ENCODE assay signal across 8 mouse cellular contexts in genomic region chr13:43481859-43482245, GRCm38 (mm10). TPM values are rescaled to one million over a fixed set of nuclear protein-coding genes. Genes with fewer than 3 reads are reported as not detected.
A peak's percentile ranks its signal among the peaks of the same experiment; 100 is the strongest.
DNase-seq lines count a peak whose midpoint lies in the region; ATAC-seq lines count a peak whose summit lies in the region.

No protein-coding gene starts in this region.

- H3K27me3 ChIP-seq in forebrain, embryonic 10.5 days (ENCODE audit: poor library complexity, severe bottlenecking) = peaks cover 11% of the 10 kb centered on the region; the same call in 1 of the 2 replicates
- H3K27me3 ChIP-seq in kidney, embryonic 16.5 days (ENCODE audit: insufficient read depth, low read length) = no peaks in the 10 kb centered on the region
- no peaks in the 10 kb centered on the region for H3K27me3 ChIP-seq in midbrain, embryonic 13.5 days

- no peaks in the 10 kb centered on the region for H3K36me3 ChIP-seq in forebrain, embryonic 10.5 days (replicated peaks)
- H3K36me3 ChIP-seq in kidney, embryonic 16.5 days (ENCODE audit: insufficient read depth, low read length) = no peaks in the 10 kb centered on the region
- H3K36me3 ChIP-seq in midbrain, embryonic 13.5 days = no peaks in the 10 kb centered on the region

- H3K4me1 ChIP-seq in forebrain, embryonic 10.5 days = peaks cover 37% of the 10 kb centered on the region
- peaks cover 28% of the 10 kb centered on the region for H3K4me1 ChIP-seq in kidney, embryonic 16.5 days (ENCODE audit: insufficient read depth, low read length)
- peaks cover 27% of the 10 kb centered on the region for H3K4me1 ChIP-seq in midbrain, embryonic 13.5 days (replicated peaks)

- no peaks in the 10 kb centered on the region for H3K9me3 ChIP-seq in forebrain, embryonic 10.5 days
- H3K9me3 ChIP-seq in kidney, embryonic 16.5 days (ENCODE audit: low read length) = no peaks in the 10 kb centered on the region
- H3K9me3 ChIP-seq in midbrain, embryonic 13.5 days = no peaks in the 10 kb centered on the region

- peak; percentile 89 for DNase-seq in heart, adult 11 months
- DNase-seq in heart, postnatal 25 days (ENCODE audit: low spot score) = no peak
- DNase-seq in forebrain, embryonic 10.5 days (ENCODE audit: extremely low spot score, low spot score) = no peak
- DNase-seq in right cerebral cortex, postnatal 25 days = no peak
- no peak for DNase-seq in thymus, postnatal 10 days (ENCODE audit: low spot score in 2 of 2)
- DNase-seq in left cerebral cortex, adult 9 months (ENCODE audit: low spot score in 2 of 2) = no peak

- WGBS in forebrain, embryonic 10.5 days = 53% methylated on average over 6 of the region's 6 CpGs
- 46% methylated on average over 6 of the region's 6 CpGs for WGBS in kidney, embryonic 16.5 days
- WGBS in midbrain, embryonic 13.5 days = 37% methylated on average over 6 of the region's 6 CpGs

- ATAC-seq in kidney, embryonic 16.5 days (ENCODE audit: low FRiP score, low TSS enrichment) = no peak; the same call in 1 of the 2 replicates
- ATAC-seq in midbrain, embryonic 13.5 days = 0 out of 2 replicates have a peak, but pooled peaks have one; percentile 19

- intact Hi-C loops in heart, postnatal 25 days (cut with DNase I) = loop anchor here (5.0 kb wide), 3 partner anchors 60 to 85 kb away; partner anchors contain the start of gene Nol7

- H3K4me3 ChIP-seq in forebrain, embryonic 10.5 days = peak overlapping the region; percentile 93
- H3K4me3 ChIP-seq in kidney, embryonic 16.5 days (ENCODE audit: low read length) = peak overlapping the region; percentile 99
- peak overlapping the region; percentile 88 for H3K4me3 ChIP-seq in midbrain, embryonic 13.5 days (replicated peaks)

- H3K4me2 ChIP-seq in kidney, embryonic 16.5 days (replicated peaks; ENCODE audit: low read depth, low read length) = peak overlapping the region; percentile 74
- peak overlapping the region; percentile 64 for H3K4me2 ChIP-seq in midbrain, embryonic 13.5 days (replicated peaks)

- peak overlapping the region; percentile 98 for H3K27ac ChIP-seq in forebrain, embryonic 10.5 days
- peak overlapping the region; percentile 99 for H3K27ac ChIP-seq in kidney, embryonic 16.5 days (ENCODE audit: low read length)
- H3K27ac ChIP-seq in midbrain, embryonic 13.5 days = peak overlapping the region; percentile 100

- H3K9ac ChIP-seq in kidney, embryonic 16.5 days (replicated peaks; ENCODE audit: low read length) = peak overlapping the region; percentile 98
- peak overlapping the region; percentile 98 for H3K9ac ChIP-seq in midbrain, embryonic 13.5 days (replicated peaks)

RNA-seq across cellular contexts. Expression of gene Ranbp9, which starts 0.8 kb away (rescaled TPM):
- 10 to 100 TPM; 43.3 to 43.6 TPM for total RNA-seq in heart, postnatal 25 days (2021)
- 8.2 and 10.6 TPM in 2 replicates for polyA plus RNA-seq in forebrain, embryonic 10.5 days (2016; fragmentation: Nextera tagmentation; extraction: Ambion mirVana)
- polyA plus RNA-seq in kidney, embryonic 16.5 days (2015; fragmentation: Nextera tagmentation; extraction: Ambion mirVana) = 8.4 and 9.1 TPM in 2 replicates
- 11.7 and 14.4 TPM in 2 replicates for polyA plus RNA-seq in midbrain, embryonic 13.5 days (2015; fragmentation: Nextera tagmentation; extraction: Ambion mirVana)
